Mouse (Mus musculus) thymus, postnatal 14 days (tissue): ENCODE results near the gene Kalrn.
A peak's percentile ranks its signal among the peaks of the same experiment; 100 is the strongest.

Source experiments
- DNase-seq: peaks from one replicate; pipeline ENCODE4 v3.0.0; 2021

Gene Kalrn

GRCm38 (mm10) chr16:34241936-34242729, 331.2 kb downstream of the Kalrn start:
- DNase-seq: no peak

- DNase-seq: no peak
Measured at GRCm38 (mm10) chr16:34239618-34240017, 333.7 kb downstream of the Kalrn start.

GRCm38 (mm10) chr16:34236898-34237611, 336.3 kb downstream of the Kalrn start:
- no peak for DNase-seq

- DNase-seq: no peak
Measured at GRCm38 (mm10) chr16:34235086-34235485, 338.2 kb downstream of the Kalrn start.

DNA sequence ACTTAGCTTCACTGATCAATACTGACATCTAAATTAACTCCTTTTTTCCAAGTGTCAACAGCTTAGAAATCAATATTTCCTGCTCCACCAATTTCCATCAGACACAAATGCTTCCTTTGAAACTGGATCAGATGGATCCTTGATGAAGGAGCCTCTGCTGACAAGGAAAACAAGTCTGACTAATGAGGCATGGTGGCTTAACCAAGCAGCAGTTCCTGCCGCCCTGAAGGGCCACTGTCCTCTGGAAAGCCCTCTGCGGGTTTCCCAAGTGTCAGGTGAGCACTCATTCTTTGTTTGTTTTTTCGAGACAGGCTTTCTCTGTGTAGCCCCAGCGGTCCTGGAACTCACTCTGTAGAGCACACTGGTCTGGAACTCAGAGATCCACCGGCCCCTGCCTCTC, 341.4 kb downstream of the Kalrn start:
- DNase-seq: no peak

DNA sequence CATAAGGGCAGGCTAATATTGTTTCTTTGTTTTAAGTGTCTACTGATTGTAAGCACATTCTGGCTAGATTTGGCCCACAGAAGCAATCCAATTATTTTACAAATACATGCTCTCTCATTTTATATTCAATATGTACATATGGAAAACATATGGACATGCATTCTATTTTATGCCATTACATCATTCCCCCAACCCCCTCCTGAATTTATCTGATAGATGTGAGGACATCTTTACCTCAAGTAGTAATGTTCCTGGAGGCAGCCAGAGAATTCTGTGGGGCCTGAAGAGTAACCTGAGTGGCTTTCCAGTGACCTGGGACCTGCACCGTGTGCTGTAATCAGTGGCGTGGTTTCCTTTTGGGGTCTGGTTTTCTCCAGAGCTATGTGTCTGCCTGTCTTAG, 342.2 kb downstream of the Kalrn start:
- no peak for DNase-seq

DNA sequence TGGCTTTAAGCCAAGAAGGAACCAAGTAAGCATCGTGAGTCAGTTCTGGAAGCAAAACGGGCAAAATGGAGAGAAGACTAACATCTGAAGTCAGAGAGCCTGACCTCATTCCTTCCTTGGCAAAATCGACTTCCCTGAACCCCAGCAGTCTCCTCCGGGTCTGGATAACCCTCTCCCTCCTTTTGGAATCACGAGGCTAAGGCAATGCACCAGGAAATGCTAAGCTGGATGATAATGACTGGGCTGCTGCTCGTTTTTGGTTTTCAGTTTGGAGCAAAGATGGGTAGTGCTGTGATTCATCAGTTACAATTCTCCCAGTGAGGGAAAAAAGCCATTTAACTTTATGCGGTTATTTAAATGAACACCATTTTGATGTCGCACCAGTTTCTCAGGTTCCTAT, 344.0 kb downstream of the Kalrn start:
- DNase-seq: no peak

DNA sequence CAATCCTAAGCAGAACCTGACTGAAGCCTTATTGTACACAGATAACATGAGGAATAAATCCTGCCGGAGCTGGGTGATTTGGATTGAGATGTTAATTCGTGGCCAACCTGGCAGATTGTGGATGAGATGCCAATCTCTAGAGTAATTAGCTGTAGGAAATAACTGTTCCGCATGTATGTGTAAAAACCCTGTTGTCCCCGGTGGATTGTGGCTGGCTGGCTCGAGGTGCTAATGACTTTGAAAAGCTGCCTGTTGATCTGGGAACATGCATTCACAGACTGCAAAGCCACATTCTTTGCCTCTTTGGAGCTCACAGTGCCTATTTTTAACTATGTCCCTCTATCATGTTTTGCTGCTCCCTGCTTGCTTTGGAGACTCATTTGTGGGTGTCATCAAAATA, 344.7 kb downstream of the Kalrn start:
- no peak for DNase-seq

- DNase-seq: no peak
Measured at GRCm38 (mm10) chr16:34212160-34212559, 361.2 kb downstream of the Kalrn start.

- DNase-seq: no peak
Measured at GRCm38 (mm10) chr16:34211243-34211642, 362.1 kb downstream of the Kalrn start.

GRCm38 (mm10) chr16:34208748-34209147, 364.6 kb downstream of the Kalrn start:
- DNase-seq: no peak

- no peak for DNase-seq
Measured at GRCm38 (mm10) chr16:34207972-34208371, 365.4 kb downstream of the Kalrn start.

GRCm38 (mm10) chr16:34204527-34205139, 368.7 kb downstream of the Kalrn start:
- DNase-seq: no peak

DNA sequence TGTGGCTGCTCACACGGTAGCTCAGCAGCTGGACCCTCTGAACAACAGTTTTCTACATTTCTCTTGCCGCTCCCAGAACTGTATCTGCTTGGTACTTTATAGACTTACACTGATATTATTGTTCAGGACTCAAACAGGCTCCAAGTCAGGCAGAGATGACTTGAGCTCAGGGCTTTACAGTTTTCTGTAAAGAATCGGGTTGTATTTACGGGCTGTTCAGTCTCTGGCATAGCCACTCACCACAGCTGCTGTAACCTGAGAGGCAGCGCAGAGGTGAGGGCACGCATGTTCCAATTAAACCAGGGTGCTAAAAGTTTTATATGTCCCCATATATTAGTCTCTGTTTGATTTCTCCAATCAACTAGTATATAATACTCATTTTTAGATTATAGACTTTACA, 373.8 kb downstream of the Kalrn start:
- DNase-seq: no peak

DNA sequence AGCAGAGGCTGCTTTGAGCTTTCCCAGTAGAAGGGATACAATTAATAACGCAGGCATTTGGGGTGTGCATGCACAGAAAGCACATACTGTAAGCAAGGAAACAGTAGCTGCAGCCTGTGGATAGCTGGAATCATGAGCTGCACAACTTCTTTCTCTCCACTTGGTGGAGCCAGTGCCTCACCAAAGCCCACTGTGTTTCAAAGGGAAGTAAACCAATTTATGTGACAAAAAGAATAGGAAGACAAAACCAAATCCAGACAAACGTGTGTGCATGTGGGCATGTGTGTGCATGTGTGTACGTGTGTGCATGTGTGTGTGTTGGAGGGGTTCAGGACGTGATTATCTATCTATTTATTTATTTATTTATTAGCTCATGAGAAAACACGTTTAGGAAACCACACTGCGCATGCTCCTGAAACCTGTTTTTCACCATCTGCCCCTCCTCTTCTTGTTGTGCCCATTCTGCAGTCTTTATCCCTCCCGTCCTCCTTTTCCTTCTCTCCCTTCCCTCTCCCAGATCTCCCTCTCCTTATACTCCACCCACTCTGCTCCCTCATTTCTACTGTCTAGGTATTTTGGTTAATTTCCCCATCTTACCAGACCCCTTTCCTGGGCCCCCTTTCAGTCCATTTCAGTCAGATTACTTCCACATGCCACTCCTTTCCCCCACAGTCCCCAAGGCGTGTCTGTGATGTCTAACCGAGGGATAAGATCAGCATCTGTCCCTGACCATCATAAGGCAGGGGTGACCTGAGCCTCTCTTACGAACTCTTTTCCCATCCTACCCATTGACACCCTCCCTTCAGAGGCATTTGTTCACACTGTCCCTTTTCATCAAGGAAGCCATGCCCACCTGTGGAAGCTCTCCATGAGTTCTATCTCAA, 380.1 kb downstream of the Kalrn start:
- DNase-seq: peak; percentile 8

GRCm38 (mm10) chr16:34184721-34185120, 388.6 kb downstream of the Kalrn start:
- DNase-seq: no peak

GRCm38 (mm10) chr16:34183186-34183585, 390.1 kb downstream of the Kalrn start:
- no peak for DNase-seq

DNA sequence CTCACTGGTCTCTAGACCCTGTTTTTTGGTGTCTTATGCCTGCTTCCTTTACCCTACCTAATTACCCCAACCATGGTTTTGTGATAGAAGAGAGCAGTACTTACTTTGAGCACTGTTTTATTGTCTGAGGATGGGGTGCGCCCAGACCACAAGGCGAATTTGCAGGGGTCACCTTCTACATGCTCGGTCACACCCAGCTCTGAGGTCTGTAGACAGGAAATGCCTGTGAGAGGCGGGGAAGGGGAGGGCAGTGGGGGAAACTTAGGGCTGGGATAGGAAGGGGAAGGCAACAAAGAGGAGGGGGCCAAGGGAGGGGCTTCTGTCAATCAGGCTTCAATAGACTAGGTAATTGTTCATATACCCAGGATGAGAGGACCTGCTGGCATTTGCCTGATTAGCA, 397.7 kb downstream of the Kalrn start:
- no peak for DNase-seq

DNA sequence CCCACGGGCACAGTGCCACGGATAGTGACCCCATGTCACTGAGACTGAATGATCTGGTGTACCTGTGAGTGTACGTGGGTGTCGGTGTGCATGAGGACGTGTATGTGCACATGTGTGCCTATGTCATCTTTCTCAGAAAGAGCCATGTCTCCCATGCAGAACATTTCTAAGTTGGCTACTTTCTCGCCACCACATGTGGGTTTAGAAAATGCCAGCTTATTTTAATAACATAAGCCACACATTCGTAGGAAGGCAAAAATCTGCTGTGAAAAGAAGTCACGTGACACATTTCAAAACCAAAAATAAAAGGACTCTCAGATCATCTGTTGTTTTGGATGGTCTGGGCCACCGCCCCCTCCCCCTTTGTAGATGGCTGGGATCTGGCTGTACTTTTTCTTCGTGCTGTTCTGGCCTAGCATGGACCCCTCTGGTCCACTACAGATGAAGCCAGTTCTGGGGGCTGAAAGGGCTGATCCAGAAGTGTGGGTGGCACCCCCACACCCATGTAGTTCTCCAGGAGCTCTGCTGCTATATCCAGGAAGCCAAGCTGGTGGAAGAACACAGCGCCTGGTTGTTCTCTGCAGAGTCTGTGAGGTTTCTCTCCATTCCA, 400.7 kb downstream of the Kalrn start:
- DNase-seq: no peak

DNA sequence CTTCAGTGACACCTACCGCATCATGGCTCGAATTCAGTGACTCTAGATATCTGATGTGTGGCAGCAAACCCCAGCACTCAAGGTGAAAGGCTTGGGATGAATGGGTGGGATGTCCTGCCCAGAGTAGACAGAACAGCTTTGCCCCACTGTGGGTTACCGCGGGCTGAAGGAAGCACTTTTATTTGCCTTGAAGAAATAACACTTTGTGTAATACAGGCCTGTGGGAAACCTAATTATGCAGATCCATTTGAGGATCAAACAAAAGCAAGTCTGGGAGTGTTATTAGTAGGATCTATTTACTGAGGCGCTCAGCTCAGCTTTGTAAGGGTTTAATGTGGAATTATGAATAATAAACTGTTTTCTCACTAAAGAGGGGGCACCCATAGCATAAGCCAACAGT, 406.3 kb downstream of the Kalrn start:
- DNase-seq: no peak

DNA sequence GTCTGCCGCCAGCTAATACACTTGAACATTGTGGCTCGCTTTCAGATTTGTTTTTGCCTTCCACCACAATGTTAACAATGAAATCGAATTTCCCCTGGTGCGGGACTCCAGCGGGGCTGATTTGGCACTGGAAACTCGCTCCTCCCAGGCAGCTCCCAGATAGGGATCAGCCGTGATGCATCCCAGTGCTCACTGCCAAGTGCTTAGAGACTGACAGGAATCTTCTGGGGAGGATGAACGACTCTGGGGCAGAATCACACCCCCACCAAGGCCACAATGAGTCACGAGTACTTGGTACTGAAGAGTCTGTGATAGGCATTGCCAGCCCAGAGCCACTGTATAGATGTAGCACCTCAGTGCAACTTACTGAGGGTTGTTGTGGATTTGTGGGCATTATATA, 410.2 kb downstream of the Kalrn start:
- DNase-seq: no peak

DNA sequence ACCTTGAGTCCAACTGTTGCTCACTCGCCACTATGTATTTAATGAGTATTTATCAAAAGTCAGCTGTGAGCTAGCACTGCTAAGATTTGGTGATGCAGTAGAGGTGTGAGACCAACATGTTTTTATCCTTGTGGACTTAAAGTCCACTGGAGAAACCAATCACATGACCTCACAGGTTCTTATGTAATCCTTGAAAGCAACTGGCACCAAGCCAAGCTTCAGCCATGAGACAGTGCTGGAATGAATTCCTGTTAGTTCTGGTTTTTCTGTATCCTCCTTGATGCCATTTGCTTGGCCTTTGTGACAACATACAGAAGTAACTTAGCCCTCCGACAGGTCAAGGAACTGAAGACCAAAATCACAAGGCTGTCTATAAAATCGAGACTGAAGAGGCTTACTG, 413.8 kb downstream of the Kalrn start:
- DNase-seq: no peak
